Mouse (Mus musculus) midbrain, embryonic 16.5 days (tissue): ENCODE data around the gene Serpinb9b. TPM values are rescaled to one million over a fixed set of nuclear protein-coding genes. Genes with fewer than 3 reads are reported as not detected.
A peak's percentile ranks its signal among the peaks of the same experiment; 100 is the strongest.

Experiments
- ATAC-seq: fragments of 200-750 bp; cut with Nextera tagmentation; 2 replicates; pipeline ENCODE4 v1.8.0; 2017; ENCODE audit warnings: moderate TSS enrichment
- H3K27ac ChIP-seq: fragments of 300-500 bp; sonication (generic); 2 replicates; pipeline ENCODE4 v1.5.1; 2014; ENCODE audit warnings: mild to moderate bottlenecking, low read length, mixed read lengths
- H3K27me3 ChIP-seq: fragments of 300-500 bp; sonication (generic); 2 replicates; pipeline ENCODE4 v1.6.1; 2014; ENCODE audit warnings: low read depth, low read length, mixed read lengths; ENCODE audit not compliant: control insufficient read depth, insufficient read depth
- H3K36me3 ChIP-seq: fragments of 300-500 bp; sonication (generic); 2 replicates; pipeline ENCODE4 v1.6.1; 2014; ENCODE audit warnings: mild to moderate bottlenecking, low read length, moderate library complexity, mixed read lengths; ENCODE audit not compliant: control insufficient read depth, insufficient read depth
- H3K4me1 ChIP-seq: fragments of 300-500 bp; sonication (generic); 2 replicates; pipeline ENCODE4 v1.6.1; 2014; ENCODE audit warnings: mild to moderate bottlenecking, low read length, mixed read lengths; ENCODE audit not compliant: control insufficient read depth, insufficient read depth
- H3K4me2 ChIP-seq: fragments of 300-500 bp; sonication (generic); 2 replicates; pipeline ENCODE4 v1.6.1; 2014; ENCODE audit warnings: mild to moderate bottlenecking, low read length, mixed read lengths
- H3K4me3 ChIP-seq: fragments of 300-500 bp; sonication (generic); 2 replicates; pipeline ENCODE4 v1.5.1; 2014; ENCODE audit warnings: low read depth, mild to moderate bottlenecking, low read length, moderate library complexity, mixed read lengths
- H3K9ac ChIP-seq: fragments of 300-500 bp; sonication (generic); 2 replicates; pipeline ENCODE4 v1.6.1; 2014; ENCODE audit warnings: low read depth, low read length, mixed read lengths
- H3K9me3 ChIP-seq: fragments of 300-500 bp; sonication (generic); replicated peaks from 2 replicates; pipeline ENCODE4 v1.6.1; 2014; ENCODE audit warnings: mild to moderate bottlenecking, low read length, mixed read lengths; ENCODE audit not compliant: control insufficient read depth, poor library complexity, severe bottlenecking
- WGBS: fragments of 180-500 bp; shearing (Covaris S2); extraction: QIAGEN DNeasy Blood & Tissue Kit; methylation state at CpG from one replicate; pipeline ENCODE4 v1.1.7; 2014; 5-methylcytosine and 5-hydroxymethylcytosine counted together
- polyA plus RNA-seq: library from polyadenylated mRNA; unstranded; fragments of >200 nt; fragmentation: Nextera tagmentation; extraction: Ambion mirVana; gene quantifications from 2 replicates; pipeline ENCODE4 v1.2.1, GENCODE M21; 2015

Gene Serpinb9b
- polyA plus RNA-seq, 1 experiment from 2014 or later, result 0.13 TPM

GRCm38 (mm10) chr13:33083834-33084233, 56.6 kb downstream of the Serpinb9b start:
- Histone ChIP-seq H3K4me3 (no peak overlapping the region), H3K4me1 (peaks cover 13% of the 10 kb centered on the region), H3K27ac (no peak overlapping the region), H3K9ac (no peak overlapping the region), H3K36me3 (no peaks in the 10 kb centered on the region), H3K27me3 (no peaks in the 10 kb centered on the region), H3K9me3 (no peaks in the 10 kb centered on the region), H3K4me2 (no peak overlapping the region)
- WGBS, result 65% methylated on average over 2 of the region's 2 CpGs
- no peak for ATAC-seq

GRCm38 (mm10) chr13:33084975-33085694, 57.9 kb downstream of the Serpinb9b start:
- 38% methylated on average over 5 of the region's 5 CpGs for WGBS
- Histone ChIP-seq H3K27me3 (no peaks in the 10 kb centered on the region), H3K27ac (peak overlapping the region; percentile 79), H3K36me3 (no peaks in the 10 kb centered on the region), H3K9me3 (no peaks in the 10 kb centered on the region), H3K4me3 (no peak overlapping the region), H3K9ac (no peak overlapping the region), H3K4me2 (peak overlapping the region; percentile 2; the same call in 1 of the 2 replicates), H3K4me1 (peaks cover 13% of the 10 kb centered on the region)
- peak; percentile 69 for ATAC-seq

GRCm38 (mm10) chr13:33085695-33086432, 58.6 kb downstream of the Serpinb9b start:
- H3K4me1 ChIP-seq, result peaks cover 13% of the 10 kb centered on the region
- H3K9ac ChIP-seq, result no peak overlapping the region
- H3K27me3 ChIP-seq, result no peaks in the 10 kb centered on the region
- H3K4me2 ChIP-seq, result no peak overlapping the region; the same call in 1 of the 2 replicates
- H3K4me3 ChIP-seq, result no peak overlapping the region
- no peaks in the 10 kb centered on the region for H3K9me3 ChIP-seq
- H3K36me3 ChIP-seq, result no peaks in the 10 kb centered on the region
- peak; percentile 96 for ATAC-seq
- H3K27ac ChIP-seq, result peak overlapping the region; percentile 79

GRCm38 (mm10) chr13:33089566-33089965, 62.4 kb downstream of the Serpinb9b start:
- Histone ChIP-seq H3K9me3 (no peaks in the 10 kb centered on the region), H3K27ac (no peak overlapping the region), H3K4me3 (no peak overlapping the region), H3K36me3 (no peaks in the 10 kb centered on the region), H3K9ac (no peak overlapping the region), H3K4me1 (peaks cover 13% of the 10 kb centered on the region), H3K27me3 (no peaks in the 10 kb centered on the region), H3K4me2 (no peak overlapping the region)
- 88% methylated on average over 3 of the region's 3 CpGs for WGBS
- ATAC-seq, result no peak

- H3K9me3 ChIP-seq, result no peaks in the 10 kb centered on the region
- H3K4me2 ChIP-seq, result no peak overlapping the region
- WGBS, result 62% methylated on average over 1 of the region's 1 CpGs
- no peak overlapping the region for H3K27ac ChIP-seq
- H3K9ac ChIP-seq, result no peak overlapping the region
- peaks cover 7% of the 10 kb centered on the region for H3K4me1 ChIP-seq
- H3K4me3 ChIP-seq, result no peak overlapping the region
- no peaks in the 10 kb centered on the region for H3K36me3 ChIP-seq
- no peak for ATAC-seq
- no peaks in the 10 kb centered on the region for H3K27me3 ChIP-seq
Measured at GRCm38 (mm10) chr13:33090546-33090945, 63.3 kb downstream of the Serpinb9b start.

GRCm38 (mm10) chr13:33091306-33091705, 64.1 kb downstream of the Serpinb9b start:
- H3K9ac ChIP-seq, result no peak overlapping the region
- 96% methylated on average over 1 of the region's 1 CpGs for whole genome bisulfite sequencing

More at GRCm38 (mm10) chr13:33091306-33091705, 64.1 kb downstream of the Serpinb9b start:
- no peak for ATAC-seq
- H3K27me3 ChIP-seq, result no peaks in the 10 kb centered on the region
- H3K36me3 ChIP-seq, result no peaks in the 10 kb centered on the region
- no peak overlapping the region for H3K27ac ChIP-seq
- H3K4me1 ChIP-seq, result peaks cover 3% of the 10 kb centered on the region
- H3K4me2 ChIP-seq, result no peak overlapping the region
- no peak overlapping the region for H3K4me3 ChIP-seq
- no peaks in the 10 kb centered on the region for H3K9me3 ChIP-seq

Other genes starting within 250 kb of the Serpinb9b start
- gene Mylk4, start 243.5 kb upstream of the Serpinb9b start, polyA plus RNA-seq, result 0.10 and 0.17 TPM in 2 replicates
- gene Wrnip1, start 225.4 kb upstream of the Serpinb9b start, polyA plus RNA-seq, result 29.5 and 32.5 TPM in 2 replicates
- gene D930007J09Rik, start 224.6 kb upstream of the Serpinb9b start, polyA plus RNA-seq, result not detected in 2 replicates
- 1.7 and 2.3 TPM in 2 replicates for gene Serpinb1a, start 176.2 kb upstream of the Serpinb9b start, polyA plus RNA-seq
- gene Serpinb1c, start 129.2 kb upstream of the Serpinb9b start, polyA plus RNA-seq, result not detected in 2 replicates
- 1.2 and 2.0 TPM in 2 replicates for gene Serpinb6b, start 62.2 kb upstream of the Serpinb9b start, polyA plus RNA-seq
- 1.9 and 2.0 TPM in 2 replicates for gene Serpinb9, start 24.2 kb upstream of the Serpinb9b start, polyA plus RNA-seq
- 3.2 and 4.3 TPM in 2 replicates for gene Serpinb1b, start 51.2 kb downstream of the Serpinb9b start, polyA plus RNA-seq
- gene Serpinb9c, start 132.3 kb downstream of the Serpinb9b start, polyA plus RNA-seq, result not detected in 2 replicates
- not detected in 2 replicates for gene Serpinb9d, start 165.5 kb downstream of the Serpinb9b start, polyA plus RNA-seq
- gene Serpinb9e, start 222.2 kb downstream of the Serpinb9b start, polyA plus RNA-seq, result not detected in 2 replicates